Mouse (Mus musculus) spleen, postnatal 4 days (tissue): ENCODE results near the gene Gm7876.
"Not testable (repeated sequence)": the region's sequence is repeated elsewhere in the genome, so short reads cannot be mapped to it uniquely, and the experiment has no call there.

ENCODE experiments used
- DNase-seq, 2 experiments: peaks; one replicate each; pipeline ENCODE4 v3.0.0; 2022; ENCODE audit warnings: low spot score in 2 of 2

The Gm7876 gene

GRCm38 (mm10) chr14:4708938-4709337, at the start of gene Gm7876:
Gene Gm7876, plus strand, starts transcription at chr14:4709238.
- DNase-seq = not testable (repeated sequence)

GRCm38 (mm10) chr14:4663892-4664291, 45.1 kb upstream of the Gm7876 start, which contains the start of gene Gm3239:
Gene Gm3239, plus strand, starts transcription at chr14:4664192.
- not testable (repeated sequence) for DNase-seq

GRCm38 (mm10) chr14:4726038-4726880, 17.2 kb downstream of the Gm7876 start, which contains the start of gene Gm3252:
Gene Gm3252, plus strand, starts transcription at chr14:4726775.
- DNase-seq = not testable (repeated sequence)
